Mouse (Mus musculus) naive thymus-derived CD4-positive, alpha-beta T cell, adult 2 months (primary cell): ENCODE measurements around the gene Eif3l.

Experiments
- DNase-seq: peaks from one replicate; pipeline ENCODE4 v3.0.0-alpha.2; 2011; ENCODE audit warnings: low read depth

The Eif3l gene

GRCm38 (mm10) chr15:79124331-79124875 is 49.4 kb downstream of the Eif3l start:
- DNase-seq, result no peak

DNA sequence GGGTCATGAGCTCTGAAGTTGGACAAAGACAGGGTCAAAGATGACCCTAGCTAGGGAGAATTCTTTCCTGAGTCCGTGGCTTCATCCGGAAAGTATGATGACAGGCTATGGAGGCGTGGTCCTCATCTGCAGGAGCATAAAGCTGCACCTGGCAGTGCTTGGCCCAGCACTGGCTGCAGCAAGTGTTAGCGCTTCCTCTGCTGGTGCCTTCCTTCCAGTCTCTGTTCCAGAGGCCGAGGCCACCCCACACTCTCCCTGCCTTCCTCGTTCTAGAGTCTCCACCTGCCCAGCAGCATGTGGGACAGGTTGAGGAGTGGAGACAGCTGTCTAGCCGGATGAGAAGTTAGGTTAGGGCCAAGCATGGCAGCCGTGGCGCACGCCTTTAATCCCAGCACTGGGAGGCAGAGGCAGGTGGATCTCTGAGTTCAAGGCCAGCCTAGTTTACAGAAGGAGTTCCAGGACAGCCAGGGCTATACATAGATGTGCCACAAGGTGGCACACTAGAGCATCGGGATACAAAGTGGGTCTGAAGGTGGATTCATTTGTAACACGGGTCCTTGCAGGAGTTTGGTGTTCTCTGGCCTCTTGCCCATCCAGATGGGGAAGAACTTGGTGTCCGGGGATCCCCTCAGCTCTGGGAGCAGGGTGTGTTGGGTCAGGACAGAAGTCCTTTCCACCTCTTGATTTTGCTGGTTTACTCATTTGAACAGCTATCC is 51.4 kb downstream of the Eif3l start:
- peak; percentile 71 for DNase-seq

DNA sequence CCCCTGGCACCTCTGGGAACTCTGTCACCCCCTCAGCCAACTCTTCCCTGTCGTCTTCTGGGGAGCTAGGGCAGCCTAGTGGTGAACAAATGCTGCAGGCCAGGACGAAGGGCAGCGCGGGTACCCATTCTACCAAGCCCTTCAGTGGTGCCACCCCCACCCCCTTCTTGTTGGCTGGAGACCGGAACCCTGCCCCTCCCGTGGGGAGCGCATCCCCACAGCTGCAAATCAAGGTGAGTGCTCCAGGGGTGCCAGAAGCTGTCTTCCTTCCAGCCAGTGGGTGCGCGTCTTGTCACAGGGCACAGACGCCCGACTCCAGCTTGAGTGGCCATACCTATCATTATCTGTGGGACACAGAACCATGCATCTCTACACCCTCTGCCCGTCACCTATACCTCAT is 52.1 kb downstream of the Eif3l start:
- DNase-seq, result no peak

GRCm38 (mm10) chr15:79128208-79128607 is 53.2 kb downstream of the Eif3l start:
- peak; percentile 41 for DNase-seq

DNA sequence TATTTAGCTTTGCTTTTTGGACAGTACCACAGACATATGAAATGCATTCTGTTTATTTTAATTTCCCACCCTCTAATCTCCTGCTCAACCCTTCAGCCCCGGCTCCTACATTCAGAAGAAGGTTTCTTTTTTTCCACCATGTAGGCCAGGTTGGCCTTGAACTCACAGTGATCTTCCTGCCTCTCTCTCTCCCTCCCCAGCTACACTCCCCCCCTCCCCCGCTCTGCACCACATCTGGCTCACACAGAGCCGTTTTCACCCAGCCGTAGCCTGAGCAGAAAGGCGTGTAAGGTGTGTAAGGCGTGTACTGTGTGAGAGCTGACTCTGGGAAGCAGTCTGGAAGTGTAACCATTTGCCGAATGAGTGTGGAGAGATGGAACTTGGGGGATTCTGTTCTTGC is 54.3 kb downstream of the Eif3l start:
- DNase-seq, result no peak

GRCm38 (mm10) chr15:79130782-79131181 is 55.8 kb downstream of the Eif3l start:
- DNase-seq, result no peak

DNA sequence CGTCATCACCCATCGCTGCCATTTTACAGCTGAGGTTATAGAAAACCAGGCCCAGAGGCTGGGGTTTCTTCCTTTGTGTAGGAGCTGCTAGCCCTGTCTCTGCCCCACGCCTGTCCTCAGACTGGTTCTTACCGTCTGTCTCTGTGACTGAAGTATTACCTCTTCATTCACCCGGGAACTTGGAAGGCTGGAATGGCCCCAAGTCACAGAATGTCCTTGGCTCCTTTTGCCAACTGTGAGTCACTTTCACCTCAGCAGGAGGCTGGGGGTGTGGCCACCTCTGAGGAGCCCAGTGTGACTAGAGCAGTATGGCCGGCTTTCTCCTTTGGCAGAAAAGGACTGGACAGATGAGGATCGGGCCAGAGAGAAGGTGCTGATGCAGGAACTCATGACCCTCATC is 56.5 kb downstream of the Eif3l start:
- DNase-seq, result no peak

DNA sequence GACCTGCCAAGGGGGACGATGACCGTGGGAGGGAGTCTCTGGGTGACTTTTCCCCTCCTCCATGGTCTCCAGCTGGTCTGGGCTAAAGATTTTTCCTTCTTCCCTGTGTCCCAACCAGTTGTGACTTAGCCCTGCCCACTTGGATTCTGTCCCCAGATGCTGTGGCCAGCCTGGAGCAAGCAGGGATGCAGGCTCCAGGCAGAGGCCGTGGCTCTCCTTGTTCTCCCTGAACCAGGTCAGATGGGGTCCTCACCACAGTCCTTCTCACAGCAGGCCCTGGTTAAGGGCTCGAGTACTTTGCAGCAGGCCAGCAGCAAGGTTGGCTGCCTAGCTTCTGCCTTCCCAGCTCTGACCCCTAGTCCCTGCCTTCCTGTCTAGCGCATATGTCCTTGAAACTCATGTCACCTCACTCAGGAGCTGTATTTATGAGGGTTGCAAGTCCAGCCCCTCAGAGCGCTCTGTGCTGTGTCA is 58.2 kb downstream of the Eif3l start:
- DNase-seq, result no peak

GRCm38 (mm10) chr15:79134496-79135270 is 59.7 kb downstream of the Eif3l start:
- DNase-seq, result no peak

GRCm38 (mm10) chr15:79135332-79135731 is 60.4 kb downstream of the Eif3l start:
- no peak for DNase-seq

GRCm38 (mm10) chr15:79135783-79136575 is 61.0 kb downstream of the Eif3l start:
- DNase-seq, result no peak

DNA sequence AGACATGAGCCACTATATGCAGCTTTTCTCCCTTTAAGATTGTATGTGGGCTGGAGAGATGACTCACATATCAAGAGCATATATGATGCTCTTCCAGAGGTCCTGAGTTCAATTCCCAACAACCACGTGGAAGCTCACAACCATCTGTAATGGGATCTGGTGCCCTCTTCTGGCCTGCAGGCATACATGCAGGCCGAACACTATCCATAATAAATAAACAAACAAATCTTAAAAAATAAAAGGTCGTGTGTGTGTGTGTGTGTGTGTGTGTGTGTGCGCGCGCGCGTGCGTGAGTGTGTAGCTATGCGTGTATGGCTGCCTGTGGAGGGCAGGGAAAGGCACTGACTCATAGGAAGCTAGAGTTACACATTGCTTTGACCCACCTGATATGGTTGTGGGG is 64.7 kb downstream of the Eif3l start:
- peak; percentile 64 for DNase-seq

DNA sequence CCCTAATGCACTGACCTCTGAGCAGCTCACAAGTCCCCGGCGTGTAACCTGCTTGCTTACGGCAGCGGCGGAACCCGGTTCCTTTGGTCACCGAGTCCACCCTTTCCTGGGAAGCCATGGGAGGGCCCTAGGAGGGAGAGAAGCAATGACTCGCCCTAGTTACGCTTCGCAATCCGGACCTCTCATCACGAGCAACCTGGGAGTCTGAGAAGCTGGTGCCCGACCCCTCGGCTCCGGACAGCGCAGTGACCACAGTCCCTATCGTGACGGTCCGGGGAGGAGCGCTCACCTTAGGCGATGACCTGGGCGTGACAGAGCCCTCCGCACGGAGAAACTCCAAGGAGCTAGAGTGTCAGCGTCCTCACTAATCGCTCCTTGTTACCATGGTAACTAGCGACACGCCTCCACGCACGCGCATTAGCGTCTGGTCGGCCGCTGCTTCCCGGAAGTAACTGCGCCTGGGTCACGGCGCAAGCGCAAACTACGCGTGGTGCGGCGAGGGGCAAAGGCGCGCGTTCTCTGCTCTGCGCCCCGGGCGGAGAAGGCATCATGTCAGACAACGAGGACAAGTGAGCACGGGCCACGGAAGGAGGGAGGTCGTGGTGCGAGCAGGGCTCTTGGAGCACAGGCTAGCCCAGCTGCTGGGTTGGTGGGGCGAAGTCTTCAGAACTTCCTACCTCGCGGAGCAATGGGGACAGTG is 66.0 kb downstream of the Eif3l start, which contains the start of the genes Polr2f and 1700088E04Rik:
Gene Polr2f (plus strand): TSS at position 144 of the 700 bp plus-strand sequence.
Gene 1700088E04Rik (minus strand): TSS at position 388 of the 700 bp plus-strand sequence.
- DNase-seq, result peak; percentile 98

- DNase-seq, result no peak
Measured at GRCm38 (mm10) chr15:79141566-79141917, 66.6 kb downstream of the Eif3l start.

- DNase-seq, result no peak
Measured at GRCm38 (mm10) chr15:79143316-79143715, 68.3 kb downstream of the Eif3l start.
